Mouse (Mus musculus) liver, adult 2 months (tissue): ENCODE results near the gene Lce6a.

ENCODE experiments used
- CTCF ChIP-seq: fragments of 200-500 bp; IDR thresholded peaks from 2 replicates; pipeline ENCODE4 v1.5.1; 2011; ENCODE audit warnings: low read depth, low read length, control low read depth
- POLR2A ChIP-seq: fragments of 200-500 bp; IDR thresholded peaks from 2 replicates; pipeline ENCODE4 v1.6.1; 2011; ENCODE audit warnings: low read length, control low read depth; ENCODE audit not compliant: insufficient read depth; ENCODE audit errors: extremely low read depth

DNA sequence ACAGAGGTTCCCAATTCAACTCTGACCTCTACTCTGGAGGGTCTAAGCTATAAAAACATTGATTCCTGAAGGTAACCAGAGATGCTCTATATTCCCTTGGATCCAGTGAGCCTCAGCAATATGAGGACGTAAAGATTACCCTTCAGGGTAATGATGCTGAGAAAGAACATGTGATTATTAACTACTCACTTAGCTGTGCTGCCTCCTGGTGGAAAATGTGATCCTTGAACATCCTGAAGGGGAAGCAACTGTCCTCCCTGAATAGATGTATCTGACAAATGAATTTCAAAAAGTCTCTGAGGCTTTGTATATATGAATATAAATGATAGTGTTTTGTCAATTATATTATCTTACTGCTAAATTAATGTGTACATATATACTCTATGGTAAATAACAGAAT, 21.0 kb downstream of the Lce6a start:
- no peak for TF ChIP-seq POLR2A
- TF ChIP-seq CTCF: no peak
